Mouse (Mus musculus): ENCODE results near the gene Rasl11b.
A peak's percentile ranks its signal among the peaks of the same experiment; 100 is the strongest.

Rasl11b gene

GRCm38 (mm10) chr5:74194841-74195613, at the start of gene Rasl11b:
Gene Rasl11b (plus strand): TSS chr5:74195286.
- peak; percentile 92 for DNase-seq (ENCODE audit: low spot score)

GRCm38 (mm10) chr5:74147631-74148030, 47.5 kb upstream of the Rasl11b start:
- no peak for DNase-seq (ENCODE audit: low spot score)

GRCm38 (mm10) chr5:74149975-74150374, 45.1 kb upstream of the Rasl11b start:
- DNase-seq (ENCODE audit: low spot score) = peak; percentile 69

GRCm38 (mm10) chr5:74151774-74152173, 43.3 kb upstream of the Rasl11b start:
- peak; percentile 46 for DNase-seq (ENCODE audit: low spot score)

- DNase-seq (ENCODE audit: low spot score) = no peak
These were observed 39.2 kb upstream of the Rasl11b start for GRCm38 (mm10) chr5:74155860-74156351.

- DNase-seq (ENCODE audit: low spot score) = no peak
These were observed 36.0 kb upstream of the Rasl11b start for GRCm38 (mm10) chr5:74158929-74159632.

- DNase-seq (ENCODE audit: low spot score) = no peak
These were observed 35.2 kb upstream of the Rasl11b start for GRCm38 (mm10) chr5:74159906-74160305.

GRCm38 (mm10) chr5:74160349-74160748, 34.7 kb upstream of the Rasl11b start:
- DNase-seq (ENCODE audit: low spot score) = no peak

- DNase-seq (ENCODE audit: low spot score) = peak; percentile 89
These were observed 33.7 kb upstream of the Rasl11b start for GRCm38 (mm10) chr5:74161297-74161926.

- DNase-seq (ENCODE audit: low spot score) = no peak
These were observed 33.1 kb upstream of the Rasl11b start for GRCm38 (mm10) chr5:74162013-74162412.

GRCm38 (mm10) chr5:74163141-74163540, 31.9 kb upstream of the Rasl11b start:
- DNase-seq (ENCODE audit: low spot score) = no peak

- no peak for DNase-seq (ENCODE audit: low spot score)
These were observed 30.5 kb upstream of the Rasl11b start for GRCm38 (mm10) chr5:74164547-74164946.

- no peak for DNase-seq (ENCODE audit: low spot score)
These were observed 28.4 kb upstream of the Rasl11b start for GRCm38 (mm10) chr5:74166642-74167041.

GRCm38 (mm10) chr5:74168085-74168484, 27.0 kb upstream of the Rasl11b start:
- no peak for DNase-seq (ENCODE audit: low spot score)

- DNase-seq (ENCODE audit: low spot score) = no peak
These were observed 23.3 kb upstream of the Rasl11b start for GRCm38 (mm10) chr5:74171768-74172167.

GRCm38 (mm10) chr5:74172208-74172607, 22.9 kb upstream of the Rasl11b start:
- no peak for DNase-seq (ENCODE audit: low spot score)

- DNase-seq (ENCODE audit: low spot score) = no peak
These were observed 21.8 kb upstream of the Rasl11b start for GRCm38 (mm10) chr5:74173162-74173844.

GRCm38 (mm10) chr5:74175526-74176270, 19.4 kb upstream of the Rasl11b start:
- no peak for DNase-seq (ENCODE audit: low spot score)

GRCm38 (mm10) chr5:74180216-74180615, 14.9 kb upstream of the Rasl11b start:
- DNase-seq (ENCODE audit: low spot score) = no peak

GRCm38 (mm10) chr5:74183118-74183517, 12.0 kb upstream of the Rasl11b start:
- DNase-seq (ENCODE audit: low spot score) = peak; percentile 38

GRCm38 (mm10) chr5:74184607-74185006, 10.5 kb upstream of the Rasl11b start:
- DNase-seq (ENCODE audit: low spot score) = no peak

Data from lung, postnatal 25 days (tissue).